Mouse (Mus musculus) olfactory bulb, adult 2 months (tissue): ENCODE measurements at regions not wholly inside any gene's neighbourhood (a gene's known extent, or its start where the extent isn't known, plus 50 kb on each side); places are given as distances from the start of the nearest gene placed in this dataset.

Experiments used
- CTCF ChIP-seq: fragments of 200-500 bp; IDR thresholded peaks from 2 replicates; pipeline ENCODE4 v1.5.1; 2012; ENCODE audit warnings: low read depth, mild to moderate bottlenecking, low read length, moderate library complexity; ENCODE audit not compliant: insufficient read depth
- POLR2A ChIP-seq: fragments of 200-500 bp; IDR thresholded peaks from 2 replicates; pipeline ENCODE4 v1.6.1; 2012; ENCODE audit warnings: mild to moderate bottlenecking, low read depth, low read length, moderate library complexity; ENCODE audit not compliant: insufficient read depth

GRCm38 (mm10) chr7:36207525-36208260, 404.9 kb upstream of the Zfp507 start:
- TF ChIP-seq POLR2A = no peak
- no peak for TF ChIP-seq CTCF
